Mouse (Mus musculus) embryo, embryonic 10 days (tissue): Measurements from ENCODE around the gene Tnfrsf12a.

Experiments
- DNase-seq: peaks from one replicate; pipeline ENCODE4 v3.0.0-alpha.2; 2015; ENCODE audit warnings: low spot score

Gene Tnfrsf12a

DNA sequence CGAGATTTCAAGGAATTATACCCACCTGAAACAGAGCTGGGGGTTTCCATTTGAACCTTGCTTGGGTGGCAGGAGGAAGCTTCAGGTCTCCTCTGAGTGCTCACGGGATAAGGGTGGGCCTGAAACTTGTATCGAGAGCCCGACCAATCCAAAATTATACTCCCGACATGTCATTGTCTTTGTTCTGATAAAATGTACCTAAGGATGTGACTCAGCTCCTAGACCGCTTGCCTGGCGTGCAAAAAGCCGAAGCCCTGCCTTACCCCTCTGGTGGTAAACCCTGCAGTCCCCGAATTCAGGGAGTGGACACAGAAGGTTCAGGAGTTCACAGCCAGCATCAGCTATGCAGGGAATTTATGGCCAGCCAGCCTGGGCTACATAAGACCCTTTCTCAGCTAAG, 3.1 kb upstream of the Tnfrsf12a start:
- DNase-seq, result no peak

GRCm38 (mm10) chr17:23679127-23679835, 2.0 kb upstream of the Tnfrsf12a start, which contains the start of gene Cldn6:
Gene Cldn6, plus strand, starts transcription at chr17:23679249.
- peak; percentile 55 for DNase-seq

GRCm38 (mm10) chr17:23676473-23677031, 716 bp downstream of the Tnfrsf12a start:
- peak; percentile 57 for DNase-seq

GRCm38 (mm10) chr17:23675564-23676281, 1.5 kb downstream of the Tnfrsf12a start:
- DNase-seq, result peak; percentile 54

GRCm38 (mm10) chr17:23675127-23675526, 2.1 kb downstream of the Tnfrsf12a start:
- DNase-seq, result no peak

DNA sequence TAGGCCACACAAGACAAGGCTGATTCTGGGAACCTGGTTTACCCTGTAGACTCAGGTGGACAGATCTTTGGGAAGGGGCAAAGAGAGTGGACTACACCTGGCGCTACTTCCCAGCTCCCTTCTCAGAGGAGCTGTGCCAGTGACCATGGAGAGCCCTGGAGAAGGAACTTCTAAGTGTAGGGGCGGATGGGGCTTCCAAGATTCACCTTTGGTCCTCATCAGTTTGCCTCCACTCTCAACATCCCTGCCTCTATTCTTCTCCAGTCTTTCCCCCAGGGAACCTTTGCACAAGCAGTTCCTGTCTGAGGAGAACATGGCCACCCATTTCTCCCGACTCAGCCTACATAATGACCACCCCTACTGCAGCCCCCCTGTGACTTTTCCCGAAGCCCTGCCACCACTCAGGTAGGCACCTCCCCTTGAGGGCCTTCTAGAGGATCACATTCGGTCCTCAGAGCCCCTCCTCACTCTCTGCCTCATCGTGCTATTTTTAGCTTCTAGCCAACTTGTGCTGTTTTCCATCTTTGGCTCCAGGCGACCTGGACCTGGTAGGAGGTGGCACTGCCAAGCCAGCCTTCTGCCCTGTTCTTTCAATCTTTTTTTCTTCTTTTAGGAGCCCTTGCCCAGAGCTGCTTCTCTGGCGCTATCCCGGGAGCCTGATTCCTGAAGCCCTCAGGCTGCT, 2.9 kb downstream of the Tnfrsf12a start:
- no peak for DNase-seq

DNA sequence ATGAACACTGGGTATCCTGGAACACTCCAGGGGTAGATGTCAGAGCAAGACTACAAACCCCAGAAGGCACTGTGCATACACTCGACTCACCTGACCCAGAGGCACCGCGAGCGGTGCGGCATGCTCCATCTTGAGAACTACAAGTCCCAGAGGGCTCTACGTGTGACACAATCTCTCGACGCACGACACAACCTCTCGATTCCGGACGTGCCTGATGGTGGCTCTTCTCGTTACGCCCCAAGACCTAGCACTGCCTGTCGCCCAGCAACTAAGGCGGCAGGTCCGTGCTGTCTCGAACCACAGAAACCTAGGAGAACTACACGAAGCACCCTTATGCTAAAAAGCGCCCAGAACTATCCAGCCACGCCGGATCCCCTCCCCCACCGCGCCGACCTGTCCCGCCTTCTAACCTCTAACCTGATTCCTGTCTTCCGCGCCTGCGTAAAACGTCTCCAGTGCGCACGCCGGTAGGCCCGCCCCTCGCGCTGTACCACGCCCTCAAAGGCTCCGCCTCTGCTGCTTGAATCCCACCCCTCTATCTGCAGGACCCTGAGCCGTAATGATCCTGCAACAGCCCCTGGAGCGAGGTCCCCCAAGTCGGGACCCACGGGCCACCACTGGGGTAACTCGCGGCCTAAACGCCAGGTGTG, 3.7 kb downstream of the Tnfrsf12a start, which contains the start of the genes Hcfc1r1 and Thoc6:
Gene Hcfc1r1, plus strand, starts transcription at position 173 of the 650 bp plus-strand sequence.
Gene Thoc6, minus strand, starts transcription at position 459 of the 650 bp plus-strand sequence.
- DNase-seq, result peak; percentile 96

DNA sequence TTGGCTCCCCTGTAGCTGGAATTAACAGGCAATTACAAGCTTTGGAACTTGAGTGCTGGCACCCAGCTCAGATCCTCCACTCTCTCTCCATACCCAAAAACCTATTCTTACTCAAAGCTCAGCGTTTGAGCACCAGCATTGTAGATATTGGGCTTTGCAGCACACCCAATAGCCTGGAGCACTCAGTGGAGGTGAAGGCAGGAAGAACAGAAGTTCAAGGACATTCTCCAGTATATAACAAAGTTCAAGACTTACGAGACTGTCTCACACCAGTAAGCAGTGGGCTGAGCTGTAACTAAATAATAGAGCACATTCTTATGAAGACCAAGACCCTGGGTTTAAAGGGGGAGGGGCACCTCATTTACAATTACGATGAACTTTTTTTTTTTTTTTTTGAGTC, 4.5 kb downstream of the Tnfrsf12a start:
- DNase-seq, result no peak

GRCm38 (mm10) chr17:23671519-23671918, 5.7 kb downstream of the Tnfrsf12a start:
- DNase-seq, result no peak

DNA sequence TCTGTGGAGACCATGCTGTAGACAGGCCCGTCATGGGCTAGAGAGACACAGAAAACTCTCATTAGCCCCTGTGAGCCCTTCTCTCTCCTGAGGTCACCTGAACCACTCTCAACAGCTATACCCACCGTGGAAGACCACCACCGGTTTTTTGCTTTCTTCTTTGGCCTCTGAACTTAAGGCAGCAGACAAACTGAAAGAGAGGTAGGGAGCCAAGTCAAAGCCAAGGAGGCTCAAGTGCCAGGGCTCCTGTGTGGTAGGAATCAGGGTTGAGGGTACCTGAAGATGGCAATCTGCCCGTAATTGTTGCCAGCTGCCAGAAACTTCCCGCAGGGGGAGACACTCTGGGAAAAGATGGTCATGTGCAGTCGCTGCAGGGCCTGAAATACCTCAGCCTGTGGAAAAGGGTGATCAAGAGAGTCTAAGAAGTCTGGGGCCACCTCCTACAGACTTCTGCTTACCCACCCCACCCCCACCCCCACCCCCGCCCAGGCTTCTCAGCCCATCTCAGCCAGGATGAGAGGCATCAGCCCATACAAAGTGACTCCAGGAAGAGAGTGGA, 6.7 kb downstream of the Tnfrsf12a start:
- no peak for DNase-seq

- DNase-seq, result no peak
Measured at GRCm38 (mm10) chr17:23665511-23665910, 11.8 kb downstream of the Tnfrsf12a start.

GRCm38 (mm10) chr17:23664556-23665021, 12.7 kb downstream of the Tnfrsf12a start:
- peak; percentile 73 for DNase-seq

- DNase-seq, result no peak
Measured at GRCm38 (mm10) chr17:23661526-23661925, 15.7 kb downstream of the Tnfrsf12a start.

- DNase-seq, result no peak
Measured at GRCm38 (mm10) chr17:23660876-23661200, 16.4 kb downstream of the Tnfrsf12a start.

GRCm38 (mm10) chr17:23660117-23660875, 17.0 kb downstream of the Tnfrsf12a start, which contains the start of gene Bicdl2:
Gene Bicdl2, plus strand, starts transcription at chr17:23660506.
- no peak for DNase-seq

DNA sequence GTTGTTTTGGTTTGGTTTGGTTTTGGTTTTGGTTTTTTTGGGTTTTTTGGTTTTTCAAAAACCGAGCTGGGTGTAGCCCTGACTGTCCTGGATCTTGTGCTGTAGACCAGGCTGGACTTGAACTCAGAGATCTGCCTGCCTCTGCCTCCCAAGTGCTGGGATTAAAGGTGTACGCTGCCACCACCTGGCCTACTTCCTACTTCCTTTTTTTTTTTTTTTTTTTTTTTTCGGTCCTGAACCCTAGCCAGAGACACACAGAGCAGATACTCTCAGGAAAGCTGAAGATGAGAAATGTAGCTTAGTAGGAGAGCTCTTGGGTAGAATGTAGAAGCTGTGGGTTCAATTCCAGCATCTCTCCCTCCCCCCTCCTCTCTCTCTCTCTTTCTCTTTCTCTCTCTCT, 18.8 kb downstream of the Tnfrsf12a start:
- no peak for DNase-seq

GRCm38 (mm10) chr17:23654410-23654809, 22.9 kb downstream of the Tnfrsf12a start:
- no peak for DNase-seq

DNA sequence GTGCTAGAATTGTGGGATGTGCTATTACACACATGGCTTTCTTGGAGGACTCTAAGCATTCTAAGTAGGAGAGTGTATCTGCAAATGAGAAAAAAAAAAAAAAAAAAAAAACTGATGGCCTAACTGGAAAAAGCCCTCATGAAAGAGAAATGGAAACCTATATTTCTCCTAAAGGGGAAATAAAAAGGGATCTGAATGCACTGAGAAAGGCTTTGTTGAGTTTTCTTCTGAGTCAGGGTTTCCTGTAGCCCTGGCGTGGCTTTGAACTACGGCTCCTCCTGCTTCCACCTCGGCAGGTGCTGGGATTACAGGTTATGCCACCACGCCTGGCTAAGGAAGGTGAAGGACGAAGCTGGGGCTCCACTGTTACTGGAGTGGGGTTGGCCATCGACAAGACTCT, 23.3 kb downstream of the Tnfrsf12a start:
- no peak for DNase-seq

GRCm38 (mm10) chr17:23653324-23653723, 23.9 kb downstream of the Tnfrsf12a start:
- no peak for DNase-seq

DNA sequence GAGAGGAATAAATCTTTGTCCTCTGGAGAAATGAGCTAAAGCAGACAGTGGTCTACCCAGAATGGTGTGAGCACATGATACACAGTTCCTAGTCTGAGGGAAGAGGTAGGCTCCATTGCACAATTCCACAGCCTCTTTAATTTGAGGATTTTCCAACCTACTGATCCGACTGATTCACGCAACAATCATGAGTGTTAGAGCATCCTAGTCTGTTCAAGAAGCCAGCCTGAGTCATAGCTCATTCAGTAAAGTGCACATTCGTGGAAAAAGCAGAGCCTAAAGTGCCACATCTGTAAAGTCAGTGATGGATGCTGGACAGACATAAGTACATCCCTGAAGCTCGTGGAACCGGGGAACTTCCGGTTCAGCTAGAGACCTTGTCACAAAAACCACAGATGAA, 25.9 kb downstream of the Tnfrsf12a start:
- no peak for DNase-seq

DNA sequence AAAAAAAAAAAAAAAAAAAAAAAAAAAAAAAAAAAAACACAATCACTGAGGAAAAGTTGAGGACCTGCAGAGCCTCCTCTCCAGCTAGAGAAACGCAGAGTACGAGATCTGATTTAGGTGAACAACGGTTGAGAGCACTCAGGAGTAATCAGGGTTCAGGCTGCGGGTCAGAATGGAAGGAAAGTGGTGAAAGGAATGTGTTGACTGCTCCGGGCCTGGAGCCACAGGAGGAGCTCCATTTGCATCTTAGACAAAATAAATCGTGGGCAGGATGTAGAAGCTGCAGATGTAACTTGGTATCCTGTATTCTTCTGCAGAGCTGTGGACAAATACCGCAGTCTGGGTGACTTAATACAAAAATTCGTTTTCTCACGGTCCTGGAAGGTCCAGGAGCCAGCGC, 31.4 kb downstream of the Tnfrsf12a start:
- DNase-seq, result no peak
